Mouse (Mus musculus): ENCODE measurements around the gene Ptrh2. TPM values are rescaled to one million over a fixed set of nuclear protein-coding genes. Genes with fewer than 3 reads are reported as not detected.

Gene Ptrh2
- polyA plus RNA-seq (2012; rRNA removed), result 2.0 and 2.5 TPM in 2 replicates

DNA sequence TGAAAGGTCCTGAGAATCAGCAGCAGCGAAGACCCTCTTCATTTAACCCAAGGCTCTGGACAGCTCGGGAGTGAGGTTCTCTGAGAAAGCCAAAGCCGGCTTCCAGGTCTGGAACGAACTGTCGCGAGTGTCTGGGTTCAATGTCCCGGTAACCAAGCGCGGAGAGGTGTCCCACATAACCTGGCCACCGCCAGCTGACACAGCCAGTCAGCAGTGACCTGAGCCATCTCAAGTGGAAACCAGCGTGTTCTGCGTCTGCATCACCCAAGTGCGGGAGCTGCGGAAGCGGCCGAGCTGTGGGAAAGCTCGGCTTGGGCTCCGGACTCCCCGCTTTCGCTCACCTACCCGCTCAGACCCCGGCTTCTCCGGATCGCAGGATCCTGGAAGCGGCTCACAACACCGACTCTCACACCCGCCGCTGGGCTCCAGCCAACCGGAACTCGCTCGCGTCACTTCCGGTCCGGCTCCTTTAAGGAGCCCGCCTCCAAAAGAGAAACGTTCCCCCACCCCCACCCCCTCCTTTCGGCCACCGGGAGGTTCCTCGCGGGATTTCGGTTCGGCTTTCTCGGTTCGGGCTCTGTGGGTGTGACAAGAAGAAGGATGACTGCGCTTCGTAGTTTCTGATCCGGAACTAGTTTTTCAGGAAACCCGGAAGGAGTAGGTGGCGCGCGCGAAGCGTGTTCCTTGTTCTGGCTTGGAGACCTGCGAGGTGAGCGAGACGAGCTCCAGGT lies at the start of gene Ptrh2, which contains the start of gene Vmp1:
Ptrh2 (plus strand) TSS at position 591 of the 731 bp plus-strand sequence.
Vmp1 (minus strand) TSS at position 442 of the 731 bp plus-strand sequence.
- TF ChIP-seq POLR2A (IDR thresholded peaks at IDR 0.05; ENCODE audit: low read depth, low read length) (peak; percentile 27; the same call in 1 of the 2 replicates), CTCF (IDR thresholded peaks at IDR 0.05; ENCODE audit: extremely low read depth, insufficient read depth, insufficient read length, insufficient replicate concordance) (no peak)
- peaks cover 3% of the 10 kb centered on the region; the same call in 1 of the 2 replicates for H3K4me1 ChIP-seq (ENCODE audit: control insufficient read depth, insufficient read depth, insufficient read length)
- peak within 1 kb of the TSS; percentile 79 for H3K27ac ChIP-seq (ENCODE audit: insufficient read depth, low read length)
- 0 out of 2 replicates have a peak, but pooled peaks cover 2% of the 10 kb centered on the region for H3K36me3 ChIP-seq (ENCODE audit: control insufficient read depth, insufficient read depth, low read length)
- no peaks in the 10 kb centered on the region for H3K27me3 ChIP-seq (ENCODE audit: control insufficient read depth, insufficient read depth, low read length)
- DNase-seq (ENCODE audit: low read depth in 1 of 2, low spot score in 2 of 2), result peak; percentile 80 to 85
- WGBS, result under 1% methylated on average over 56 of the region's 56 CpGs
- peak within 1 kb of the TSS; percentile 81 for H3K4me3 ChIP-seq (ENCODE audit: extremely low read depth, insufficient read depth, insufficient read length)

DNA sequence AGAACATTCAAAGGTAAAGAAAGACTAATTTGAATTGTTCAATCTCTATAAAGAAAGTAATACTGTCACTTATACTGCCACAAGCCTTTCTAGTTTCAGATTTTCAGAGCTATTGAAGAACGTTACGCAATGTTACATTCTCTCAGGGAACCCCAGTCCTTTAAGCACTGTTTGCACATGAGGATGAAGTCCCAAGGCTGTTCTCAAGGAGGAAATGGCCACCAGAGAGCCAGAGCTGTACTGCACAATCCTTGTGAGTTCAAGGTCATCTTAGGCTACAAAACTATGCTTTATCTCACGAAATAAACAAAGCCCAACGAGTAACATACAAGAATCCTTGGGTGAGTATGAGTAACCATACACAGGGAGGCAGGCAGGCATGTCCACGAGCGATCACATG lies 49.4 kb upstream of the Ptrh2 start:
- H3K27ac ChIP-seq (ENCODE audit: insufficient read depth, low read length), result no peak overlapping the region
- 85% methylated on average over 6 of the region's 6 CpGs for WGBS

DNA sequence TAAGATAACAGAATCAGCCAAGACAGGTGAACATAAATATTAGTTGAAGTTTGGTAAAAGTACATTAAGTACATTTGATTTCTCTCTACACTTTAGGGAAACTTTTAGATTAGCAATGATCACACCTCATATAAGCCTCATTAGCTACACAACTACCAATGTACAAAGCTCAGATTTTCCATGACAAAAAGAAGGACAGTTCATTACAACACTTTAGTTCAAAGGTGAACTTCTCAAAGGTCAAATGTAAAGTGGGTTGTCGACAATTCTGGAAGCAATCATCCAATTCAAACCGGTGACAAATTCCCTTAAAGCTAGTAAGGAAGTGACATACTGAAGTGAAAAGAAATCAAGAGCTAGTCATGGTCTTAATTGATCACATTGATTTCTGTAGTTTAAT lies 46.1 kb upstream of the Ptrh2 start:
- DNase-seq (ENCODE audit: low read depth in 1 of 2, low spot score in 2 of 2), result no peak
- H3K36me3 ChIP-seq (ENCODE audit: control insufficient read depth, insufficient read depth, low read length), result peaks cover 7% of the 10 kb centered on the region
- H3K4me1 ChIP-seq (ENCODE audit: control insufficient read depth, insufficient read depth, insufficient read length), result no peaks in the 10 kb centered on the region
- WGBS, result 84% methylated on average over 2 of the region's 2 CpGs
- no peaks in the 10 kb centered on the region for H3K27me3 ChIP-seq (ENCODE audit: control insufficient read depth, insufficient read depth, low read length)
- TF ChIP-seq CTCF (IDR thresholded peaks at IDR 0.05; ENCODE audit: extremely low read depth, insufficient read depth, insufficient read length, insufficient replicate concordance) (no peak), POLR2A (IDR thresholded peaks at IDR 0.05; ENCODE audit: low read depth, low read length) (no peak)
- no peak overlapping the region for H3K4me3 ChIP-seq (ENCODE audit: extremely low read depth, insufficient read depth, insufficient read length)
- no peak overlapping the region for H3K27ac ChIP-seq (ENCODE audit: insufficient read depth, low read length)

More for the DNA sequence above, 49.4 kb upstream of the Ptrh2 start:
- no peak overlapping the region for H3K4me3 ChIP-seq (ENCODE audit: extremely low read depth, insufficient read depth, insufficient read length)
- H3K36me3 ChIP-seq (ENCODE audit: control insufficient read depth, insufficient read depth, low read length), result peaks cover 1% of the 10 kb centered on the region; the same call in 1 of the 2 replicates
- H3K27me3 ChIP-seq (ENCODE audit: control insufficient read depth, insufficient read depth, low read length), result no peaks in the 10 kb centered on the region
- no peak for TF ChIP-seq CTCF (IDR thresholded peaks at IDR 0.05; ENCODE audit: extremely low read depth, insufficient read depth, insufficient read length, insufficient replicate concordance)
- no peak for TF ChIP-seq POLR2A (IDR thresholded peaks at IDR 0.05; ENCODE audit: low read depth, low read length)
- no peak for DNase-seq (ENCODE audit: low read depth in 1 of 2, low spot score in 2 of 2)
- no peaks in the 10 kb centered on the region for H3K4me1 ChIP-seq (ENCODE audit: control insufficient read depth, insufficient read depth, insufficient read length)

DNA sequence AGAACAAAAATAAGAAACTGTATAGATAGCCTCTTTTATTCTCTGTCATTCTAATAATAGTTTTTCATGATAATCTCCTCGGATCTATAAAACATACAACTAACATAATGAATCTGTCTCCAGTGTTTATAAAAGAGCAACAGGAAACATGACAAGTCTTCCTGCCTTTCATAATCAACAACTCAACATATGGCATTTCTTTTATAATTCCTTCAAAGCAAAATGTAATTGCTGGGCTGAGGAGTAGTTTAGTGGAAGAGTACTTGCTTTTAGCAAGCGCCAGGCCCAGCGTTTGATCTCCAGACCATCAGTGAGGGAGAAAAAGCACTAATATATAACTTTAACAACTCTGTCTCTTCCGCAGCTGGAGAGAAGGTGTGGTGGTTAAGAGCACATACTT lies 42.1 kb upstream of the Ptrh2 start:
- Histone ChIP-seq H3K27ac (ENCODE audit: insufficient read depth, low read length) (no peak overlapping the region), H3K4me1 (ENCODE audit: control insufficient read depth, insufficient read depth, insufficient read length) (no peaks in the 10 kb centered on the region), H3K27me3 (ENCODE audit: control insufficient read depth, insufficient read depth, low read length) (no peaks in the 10 kb centered on the region), H3K36me3 (ENCODE audit: control insufficient read depth, insufficient read depth, low read length) (peaks cover 11% of the 10 kb centered on the region), H3K4me3 (ENCODE audit: extremely low read depth, insufficient read depth, insufficient read length) (no peak overlapping the region)
- DNase-seq (ENCODE audit: low read depth in 1 of 2, low spot score in 2 of 2), result no peak
- 90% methylated on average over 4 of the region's 4 CpGs for WGBS
- TF ChIP-seq CTCF (IDR thresholded peaks at IDR 0.05; ENCODE audit: extremely low read depth, insufficient read depth, insufficient read length, insufficient replicate concordance) (no peak), POLR2A (IDR thresholded peaks at IDR 0.05; ENCODE audit: low read depth, low read length) (no peak)

DNA sequence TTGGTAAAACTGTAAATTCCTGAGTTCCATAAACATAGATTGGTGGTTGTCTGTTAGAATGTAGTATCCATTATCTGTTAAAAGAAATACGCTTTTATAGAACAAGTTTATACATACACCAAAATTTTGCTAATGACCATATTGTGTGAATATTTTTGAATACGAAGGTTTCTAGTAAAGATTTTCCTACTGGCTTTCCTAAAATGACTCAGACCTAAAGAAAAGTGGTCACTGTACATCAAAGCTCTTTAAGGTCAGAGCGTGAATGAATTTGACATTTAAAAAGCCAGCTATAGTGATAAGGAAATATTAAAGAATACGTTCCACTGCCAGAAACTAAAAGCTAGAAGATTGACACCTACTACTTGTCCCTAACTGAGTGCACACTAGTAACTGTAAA lies 39.2 kb upstream of the Ptrh2 start:
- TF ChIP-seq POLR2A (IDR thresholded peaks at IDR 0.05; ENCODE audit: low read depth, low read length), result no peak
- TF ChIP-seq CTCF (IDR thresholded peaks at IDR 0.05; ENCODE audit: extremely low read depth, insufficient read depth, insufficient read length, insufficient replicate concordance), result no peak
- Histone ChIP-seq H3K27ac (ENCODE audit: insufficient read depth, low read length) (no peak overlapping the region), H3K27me3 (ENCODE audit: control insufficient read depth, insufficient read depth, low read length) (no peaks in the 10 kb centered on the region), H3K4me1 (ENCODE audit: control insufficient read depth, insufficient read depth, insufficient read length) (no peaks in the 10 kb centered on the region), H3K4me3 (ENCODE audit: extremely low read depth, insufficient read depth, insufficient read length) (no peak overlapping the region), H3K36me3 (ENCODE audit: control insufficient read depth, insufficient read depth, low read length) (peaks cover 11% of the 10 kb centered on the region)
- 92% methylated on average over 4 of the region's 4 CpGs for WGBS
- DNase-seq (ENCODE audit: low read depth in 1 of 2, low spot score in 2 of 2), result no peak

DNA sequence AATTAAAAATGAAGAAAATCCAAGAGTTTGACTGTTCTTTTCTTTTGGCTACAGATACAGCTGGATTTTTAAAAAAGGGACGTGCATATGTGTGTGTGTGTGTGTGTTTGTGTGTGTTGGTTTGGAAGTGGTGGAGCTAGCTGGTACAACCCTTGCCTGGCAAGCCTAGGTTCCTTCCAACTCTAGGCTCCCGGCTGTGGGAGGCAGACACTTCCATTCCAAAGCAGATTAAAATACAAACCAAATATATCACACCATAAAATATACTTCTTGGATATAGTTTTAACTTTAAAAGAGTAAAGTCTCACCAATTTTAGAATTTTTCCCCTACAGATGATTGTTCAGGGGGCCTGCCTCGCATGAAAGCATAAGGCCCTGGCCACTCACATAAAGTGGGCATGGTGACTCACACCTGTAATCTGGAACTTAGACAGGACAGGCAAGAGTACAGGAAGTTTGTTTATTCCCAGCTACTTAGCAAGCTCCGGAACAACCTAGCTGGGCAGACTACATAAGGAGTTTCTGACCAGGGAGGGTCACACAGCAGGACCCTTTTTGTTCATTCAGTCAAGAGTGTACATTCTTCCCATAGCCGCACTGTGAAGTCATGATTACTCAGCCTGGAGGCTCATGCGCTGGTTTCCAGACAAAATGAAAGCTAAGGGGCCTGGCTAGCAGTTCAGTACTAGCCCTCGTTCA lies 37.5 kb upstream of the Ptrh2 start:
- Histone ChIP-seq H3K27me3 (ENCODE audit: control insufficient read depth, insufficient read depth, low read length) (no peaks in the 10 kb centered on the region), H3K27ac (ENCODE audit: insufficient read depth, low read length) (no peak overlapping the region), H3K4me3 (ENCODE audit: extremely low read depth, insufficient read depth, insufficient read length) (no peak overlapping the region), H3K4me1 (ENCODE audit: control insufficient read depth, insufficient read depth, insufficient read length) (no peaks in the 10 kb centered on the region), H3K36me3 (ENCODE audit: control insufficient read depth, insufficient read depth, low read length) (peaks cover 11% of the 10 kb centered on the region)
- 88% methylated on average over 7 of the region's 7 CpGs for WGBS
- TF ChIP-seq POLR2A (IDR thresholded peaks at IDR 0.05; ENCODE audit: low read depth, low read length) (no peak), CTCF (IDR thresholded peaks at IDR 0.05; ENCODE audit: extremely low read depth, insufficient read depth, insufficient read length, insufficient replicate concordance) (no peak)
- DNase-seq (ENCODE audit: low read depth in 1 of 2, low spot score in 2 of 2), result no peak
